Mouse (Mus musculus) lung, postnatal 0 days (tissue): ENCODE data around the gene Pramef12. TPM values are rescaled to one million over a fixed set of nuclear protein-coding genes. Genes with fewer than 3 reads are reported as not detected.

Experiments used
- ATAC-seq: fragments of 200-750 bp; cut with Nextera tagmentation; 2 replicates; pipeline ENCODE4 v1.8.0; 2017; ENCODE audit warnings: moderate library complexity
- DNase-seq: peaks from one replicate; pipeline ENCODE4 v3.0.0-alpha.2; 2016; ENCODE audit warnings: low spot score
- H3K27ac ChIP-seq: fragments of 300-500 bp; sonication (generic); 2 replicates; pipeline ENCODE4 v1.5.1; 2014; ENCODE audit warnings: antibody characterized with exemption, mild to moderate bottlenecking, low read length, mixed read lengths
- H3K27me3 ChIP-seq: fragments of 300-500 bp; sonication (generic); replicated peaks from 2 replicates; pipeline ENCODE4 v1.6.1; 2014; ENCODE audit warnings: low read length, mixed read lengths; ENCODE audit not compliant: insufficient read depth
- H3K36me3 ChIP-seq: fragments of 300-500 bp; sonication (generic); 2 replicates; pipeline ENCODE4 v1.6.1; 2014; ENCODE audit warnings: low read length, mixed read lengths; ENCODE audit not compliant: insufficient read depth
- H3K4me1 ChIP-seq: fragments of 300-500 bp; sonication (generic); 2 replicates; pipeline ENCODE4 v1.6.1; 2014; ENCODE audit warnings: antibody characterized with exemption, low read depth, low read length, mixed read lengths; ENCODE audit not compliant: insufficient read depth
- H3K4me2 ChIP-seq: fragments of 300-500 bp; sonication (generic); replicated peaks from 2 replicates; pipeline ENCODE4 v1.6.1; 2014; ENCODE audit warnings: low read depth, mild to moderate bottlenecking, low read length, moderate library complexity, mixed read lengths
- H3K4me3 ChIP-seq: fragments of 300-500 bp; sonication (generic); 2 replicates; pipeline ENCODE4 v1.5.1; 2014; ENCODE audit warnings: low read depth, low read length
- H3K9ac ChIP-seq: fragments of 300-500 bp; sonication (generic); replicated peaks from 2 replicates; pipeline ENCODE4 v1.6.1; 2014; ENCODE audit warnings: low read depth, mild to moderate bottlenecking
- H3K9me3 ChIP-seq: fragments of 300-500 bp; sonication (generic); 2 replicates; pipeline ENCODE4 v1.6.1; 2016; ENCODE audit warnings: low read length, mixed read lengths
- CTCF ChIP-seq: IDR thresholded peaks from 2 replicates; pipeline ENCODE4 v1.5.1; 2016; ENCODE audit warnings: antibody characterized with exemption, mild to moderate bottlenecking
- EP300 ChIP-seq: IDR thresholded peaks from 2 replicates; pipeline ENCODE4 v1.6.1; 2016; ENCODE audit warnings: antibody characterized with exemption, mild to moderate bottlenecking, control low read depth
- WGBS: fragments of 180-500 bp; shearing (Covaris S2); extraction: QIAGEN DNeasy Blood & Tissue Kit; methylation state at CpG from one replicate; pipeline ENCODE4 v1.1.7; 2014; 5-methylcytosine and 5-hydroxymethylcytosine counted together
- polyA plus RNA-seq: library from polyadenylated mRNA; unstranded; fragments of >200 nt; fragmentation: Nextera tagmentation; extraction: Ambion mirVana; gene quantifications from 2 replicates; pipeline ENCODE4 v1.2.1, GENCODE M21; 2015

Gene Pramef12
- polyA plus RNA-seq, 1 experiment from 2014 or later: 0.08 TPM

DNA sequence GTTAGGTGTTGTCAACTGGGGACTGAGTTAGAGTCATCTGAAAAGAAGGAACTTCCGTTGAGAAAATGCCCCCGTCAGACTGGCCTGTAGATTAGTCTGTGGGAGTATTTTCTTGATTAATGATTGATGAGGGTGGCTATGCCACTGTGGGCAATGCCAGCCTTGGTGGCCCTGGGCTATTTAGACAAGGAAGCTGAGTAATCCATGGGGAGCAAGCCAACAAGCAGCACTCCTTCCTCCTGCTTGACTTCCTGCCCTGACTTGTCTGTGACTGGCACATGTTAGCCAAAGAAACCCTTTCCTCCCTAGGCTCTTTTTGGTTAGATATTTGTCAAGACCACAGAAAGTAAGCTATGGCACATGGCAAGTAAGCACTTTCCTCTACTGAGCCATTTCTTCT lies 22.5 kb upstream of the Pramef12 start:
- DNase-seq (no peak), ATAC-seq (no peak)
- Histone ChIP-seq H3K4me1 (no peaks in the 10 kb centered on the region), H3K36me3 (no peaks in the 10 kb centered on the region), H3K4me3 (no peak overlapping the region), H3K9ac (no peak overlapping the region), H3K4me2 (no peak overlapping the region), H3K27me3 (no peaks in the 10 kb centered on the region), H3K9me3 (no peaks in the 10 kb centered on the region), H3K27ac (no peak overlapping the region)
- WGBS: 72% methylated on average over 2 of the region's 2 CpGs
- TF ChIP-seq CTCF: no peak
- no peak for TF ChIP-seq EP300

DNA sequence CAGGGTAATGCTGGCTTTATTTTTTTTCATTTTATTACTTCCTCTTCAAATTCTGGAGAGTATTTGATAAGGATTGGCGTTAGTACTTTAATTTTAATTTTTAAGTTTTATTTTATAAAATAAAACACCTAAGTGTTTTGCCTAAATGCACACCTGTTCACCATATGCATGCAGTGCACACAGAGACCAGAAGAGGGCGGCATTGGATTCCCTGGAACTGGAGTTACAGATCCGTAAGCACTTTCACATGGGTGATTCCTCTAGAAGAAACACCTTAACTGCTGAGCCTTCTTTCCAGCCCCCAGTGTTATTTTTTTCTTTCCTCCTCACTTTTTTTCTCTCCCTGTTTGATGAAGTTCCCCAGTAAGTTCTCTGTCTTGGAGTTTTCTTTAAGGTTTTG lies 20.6 kb upstream of the Pramef12 start:
- DNase-seq (no peak), ATAC-seq (no peak)
- Histone ChIP-seq H3K4me1 (no peaks in the 10 kb centered on the region), H3K4me2 (no peak overlapping the region), H3K36me3 (no peaks in the 10 kb centered on the region), H3K27me3 (no peaks in the 10 kb centered on the region), H3K4me3 (no peak overlapping the region), H3K9ac (no peak overlapping the region), H3K9me3 (no peaks in the 10 kb centered on the region), H3K27ac (no peak overlapping the region)
- WGBS: 14% methylated on average over 3 of the region's 3 CpGs
- no peak for TF ChIP-seq EP300
- TF ChIP-seq CTCF: no peak

GRCm38 (mm10) chr4:144424590-144424989 lies 16.3 kb upstream of the Pramef12 start:
- no peak overlapping the region for H3K27ac ChIP-seq
- H3K9me3 ChIP-seq: no peaks in the 10 kb centered on the region
- H3K9ac ChIP-seq: no peak overlapping the region
- H3K4me3 ChIP-seq: no peak overlapping the region
- H3K36me3 ChIP-seq: no peaks in the 10 kb centered on the region
- no peak for ATAC-seq
- no peak for DNase-seq
- H3K4me1 ChIP-seq: no peaks in the 10 kb centered on the region
- H3K27me3 ChIP-seq: no peaks in the 10 kb centered on the region
- TF ChIP-seq CTCF: no peak
- no peak for TF ChIP-seq EP300
- 71% methylated on average over 5 of the region's 5 CpGs for WGBS
- H3K4me2 ChIP-seq: no peak overlapping the region

DNA sequence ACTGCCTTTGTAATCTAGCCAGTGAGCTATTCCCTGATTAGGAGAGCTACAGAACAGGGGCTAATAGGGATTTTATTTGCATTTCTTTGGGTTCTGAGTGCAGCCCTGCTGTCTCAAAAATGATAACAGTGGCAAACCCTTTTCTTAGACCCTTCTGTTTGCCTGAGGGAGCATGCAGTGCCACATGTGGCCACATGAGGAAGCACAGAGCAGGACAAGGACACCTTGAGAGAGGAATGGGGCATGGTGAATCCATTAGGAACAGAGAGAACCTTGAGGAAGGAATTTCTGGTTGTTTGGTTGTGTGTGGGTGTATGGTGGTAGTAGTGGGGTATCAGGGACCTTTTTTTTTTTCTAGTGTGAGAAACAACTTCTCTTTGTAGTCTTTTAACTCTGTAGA lies 12.4 kb upstream of the Pramef12 start:
- no peak; the same call in 1 of the 2 replicates for TF ChIP-seq CTCF
- TF ChIP-seq EP300: no peak
- no peak overlapping the region for H3K27ac ChIP-seq
- DNase-seq: no peak
- ATAC-seq: no peak
- H3K9me3 ChIP-seq: no peaks in the 10 kb centered on the region
- H3K36me3 ChIP-seq: no peaks in the 10 kb centered on the region
- no peaks in the 10 kb centered on the region for H3K4me1 ChIP-seq
- H3K9ac ChIP-seq: no peak overlapping the region
- H3K4me3 ChIP-seq: no peak overlapping the region
- H3K27me3 ChIP-seq: no peaks in the 10 kb centered on the region
- no peak overlapping the region for H3K4me2 ChIP-seq

GRCm38 (mm10) chr4:144406261-144406660 lies 2.0 kb downstream of the Pramef12 start:
- DNase-seq (no peak), ATAC-seq (no peak)
- Histone ChIP-seq H3K27ac (no peak overlapping the region), H3K9me3 (no peaks in the 10 kb centered on the region), H3K36me3 (no peaks in the 10 kb centered on the region), H3K4me2 (no peak overlapping the region), H3K4me3 (no peak overlapping the region), H3K9ac (no peak overlapping the region), H3K4me1 (no peaks in the 10 kb centered on the region), H3K27me3 (no peaks in the 10 kb centered on the region)
- no peak for TF ChIP-seq EP300
- no peak for TF ChIP-seq CTCF
- 49% methylated on average over 3 of the region's 3 CpGs for WGBS

- no peaks in the 10 kb centered on the region for H3K27me3 ChIP-seq
- no peak overlapping the region for H3K27ac ChIP-seq
- peak; percentile 52 for DNase-seq
- no peak for TF ChIP-seq CTCF
- TF ChIP-seq EP300: no peak
- no peaks in the 10 kb centered on the region for H3K36me3 ChIP-seq
- peak; percentile 77 for ATAC-seq
- H3K9ac ChIP-seq: 0 out of 2 replicates have a peak overlapping the region, but pooled peaks have one; percentile 8
- no peaks in the 10 kb centered on the region for H3K4me1 ChIP-seq
- H3K9me3 ChIP-seq: no peaks in the 10 kb centered on the region
- H3K4me3 ChIP-seq: peak overlapping the region; percentile 31
- H3K4me2 ChIP-seq: peak overlapping the region; percentile 52
- 6% methylated on average over 17 of the region's 17 CpGs for WGBS
These were observed 3.7 kb downstream of the Pramef12 start for GRCm38 (mm10) chr4:144404456-144405086.

DNA sequence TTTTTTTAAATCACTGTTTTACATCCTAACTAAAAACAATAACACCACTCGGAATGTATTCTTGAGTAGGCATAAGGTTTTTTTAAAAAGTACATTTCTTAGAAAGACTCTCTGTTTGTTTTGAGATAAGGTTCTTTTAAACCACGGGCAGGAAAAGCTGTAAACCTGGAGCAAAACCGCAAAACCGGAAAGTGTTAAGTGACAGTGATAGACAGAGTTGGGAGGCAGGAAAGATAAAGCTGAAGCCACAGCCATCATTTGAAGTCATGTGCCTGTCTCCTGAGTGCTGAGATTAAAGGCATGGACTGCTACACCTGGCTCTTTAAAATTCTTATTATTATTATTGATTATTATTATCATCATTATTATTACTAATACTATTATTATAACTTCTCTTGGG lies 5.6 kb downstream of the Pramef12 start:
- no peak for TF ChIP-seq CTCF
- TF ChIP-seq EP300: no peak
- DNase-seq (no peak), ATAC-seq (no peak)
- Histone ChIP-seq H3K4me3 (no peak overlapping the region), H3K27me3 (no peaks in the 10 kb centered on the region), H3K9me3 (no peaks in the 10 kb centered on the region), H3K4me1 (no peaks in the 10 kb centered on the region), H3K36me3 (no peaks in the 10 kb centered on the region), H3K4me2 (no peak overlapping the region), H3K27ac (no peak overlapping the region), H3K9ac (no peak overlapping the region)
- WGBS: 7% methylated on average over 4 of the region's 4 CpGs
